Mouse (Mus musculus) adrenal gland, postnatal 36 days (tissue): ENCODE data around the gene Col6a1. TPM values are rescaled to one million over a fixed set of nuclear protein-coding genes. Genes with fewer than 3 reads are reported as not detected.

Experiments used
- DNase-seq, 2 experiments: peaks; one replicate each; pipeline ENCODE4 v3.0.0; 2021; ENCODE audit warnings: mixed read lengths in 1 of 2
- total RNA-seq, 2 experiments: library from RNA; stranded (reverse); gene quantifications; 2 replicates each; pipeline ENCODE4 v1.2.3; 2021

Gene Col6a1
- total RNA-seq, 2 experiments from 2014 or later, result 295 to 316 TPM

- peak in 1 of 2 experiments; percentile 23 for DNase-seq
Measured at GRCm38 (mm10) chr10:76678122-76678521, 47.8 kb downstream of the Col6a1 start.

DNA sequence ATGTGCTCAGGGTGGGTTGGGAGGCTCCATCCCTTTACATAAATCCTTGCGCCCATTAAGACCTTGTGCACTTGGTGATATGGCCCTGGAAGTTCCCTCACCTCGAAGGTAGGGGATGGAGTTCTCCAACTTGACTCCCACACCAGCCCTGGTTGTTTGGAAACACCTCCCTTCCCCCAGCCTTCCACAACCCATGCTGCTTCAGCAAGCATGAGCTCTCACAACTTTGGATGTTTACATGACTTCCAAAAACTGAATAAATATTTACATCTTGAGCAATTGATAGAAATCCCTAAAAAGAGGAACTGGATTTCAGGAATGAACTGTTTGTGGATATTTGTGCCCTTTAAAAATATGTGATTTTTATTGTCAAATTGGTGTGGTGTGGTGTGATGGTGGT, 50.7 kb downstream of the Col6a1 start:
- DNase-seq, result no peak

DNA sequence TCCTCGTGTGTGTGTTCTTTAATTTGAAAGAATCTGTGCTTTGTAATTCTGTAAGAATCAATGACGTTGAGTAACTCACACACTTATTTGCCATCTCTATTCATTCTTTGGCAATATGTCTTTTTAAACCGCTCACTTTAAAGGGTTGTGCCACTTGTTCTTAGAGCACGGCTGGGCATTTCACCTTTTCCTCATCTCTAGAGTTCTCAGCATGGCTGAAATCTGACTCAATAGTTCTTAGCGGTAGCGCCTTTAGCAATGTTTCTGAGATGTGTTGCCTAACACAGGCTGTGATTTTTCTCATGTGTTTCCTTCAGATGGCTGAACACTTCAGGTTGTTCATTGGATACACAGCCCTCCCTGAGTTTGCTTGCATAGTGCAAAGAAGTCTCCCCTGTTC, 51.4 kb downstream of the Col6a1 start:
- DNase-seq, result no peak

DNA sequence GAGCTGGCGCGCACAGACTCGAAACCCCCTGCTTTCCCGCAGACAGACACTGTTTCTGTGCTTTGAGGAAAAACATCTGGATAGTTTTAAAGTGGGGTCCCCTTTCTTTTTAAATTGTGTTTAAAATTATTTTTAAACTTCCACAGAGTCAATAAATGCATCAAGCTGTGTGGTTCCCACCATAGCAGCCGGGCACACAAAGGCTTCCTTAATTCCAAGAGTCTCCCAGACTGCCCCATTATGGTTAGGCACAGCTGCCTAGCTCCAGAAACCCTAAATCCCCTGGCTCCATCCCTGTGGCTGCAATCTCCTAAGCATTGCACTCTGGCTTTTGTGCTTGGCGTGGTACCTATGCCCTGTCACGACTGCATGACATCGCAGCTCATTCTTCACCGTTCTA, 54.0 kb downstream of the Col6a1 start:
- no peak for DNase-seq

DNA sequence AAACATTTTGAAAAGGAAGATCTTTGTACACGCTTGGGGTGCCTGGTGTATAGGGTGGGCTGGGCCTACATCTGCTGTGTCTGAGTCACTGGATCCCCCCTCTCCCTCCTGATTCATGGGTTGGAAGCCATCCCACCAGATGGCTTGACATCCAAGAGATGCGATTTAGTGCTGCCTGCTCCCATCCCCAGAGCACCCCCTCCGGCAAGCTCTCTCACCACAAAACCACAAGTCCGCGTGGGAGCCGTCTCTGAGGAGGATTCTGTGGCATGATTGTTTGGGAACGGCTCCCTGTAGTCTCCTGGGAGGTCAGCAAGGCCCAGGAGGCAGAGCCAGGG, 57.1 kb downstream of the Col6a1 start:
- no peak for DNase-seq

DNA sequence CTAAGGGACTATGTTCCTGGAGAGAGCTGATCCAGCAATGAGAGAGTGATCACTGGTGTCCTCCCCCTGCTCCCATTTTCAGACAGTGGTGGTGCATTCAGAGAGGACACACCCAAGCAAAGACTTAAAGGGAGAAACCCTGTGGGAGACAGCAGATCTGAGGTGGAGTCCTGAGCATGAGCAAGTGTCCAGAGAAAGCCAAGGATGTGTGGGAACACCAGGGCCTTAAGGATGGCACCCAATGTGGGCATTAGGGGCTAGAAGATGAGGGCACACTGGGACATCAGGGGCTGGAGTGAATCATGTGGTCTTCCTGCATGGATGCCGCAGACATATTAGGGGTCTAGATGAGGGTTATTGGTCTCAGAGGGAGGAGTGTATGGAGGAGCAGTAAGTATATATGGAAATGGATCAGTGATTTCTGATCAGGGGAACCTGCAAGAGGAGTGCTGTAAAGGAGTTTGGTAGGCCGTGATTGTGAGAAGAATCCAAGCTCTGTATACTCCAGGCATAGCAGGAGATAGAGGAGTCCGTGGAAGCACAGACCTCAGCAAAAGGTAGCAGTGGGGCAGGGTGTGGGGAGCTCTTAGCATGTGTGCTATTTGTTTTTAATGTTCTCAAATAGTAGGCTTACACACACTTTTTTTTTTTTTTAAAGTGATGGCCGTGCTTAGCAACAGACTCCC, 57.6 kb downstream of the Col6a1 start:
- DNase-seq, result no peak

DNA sequence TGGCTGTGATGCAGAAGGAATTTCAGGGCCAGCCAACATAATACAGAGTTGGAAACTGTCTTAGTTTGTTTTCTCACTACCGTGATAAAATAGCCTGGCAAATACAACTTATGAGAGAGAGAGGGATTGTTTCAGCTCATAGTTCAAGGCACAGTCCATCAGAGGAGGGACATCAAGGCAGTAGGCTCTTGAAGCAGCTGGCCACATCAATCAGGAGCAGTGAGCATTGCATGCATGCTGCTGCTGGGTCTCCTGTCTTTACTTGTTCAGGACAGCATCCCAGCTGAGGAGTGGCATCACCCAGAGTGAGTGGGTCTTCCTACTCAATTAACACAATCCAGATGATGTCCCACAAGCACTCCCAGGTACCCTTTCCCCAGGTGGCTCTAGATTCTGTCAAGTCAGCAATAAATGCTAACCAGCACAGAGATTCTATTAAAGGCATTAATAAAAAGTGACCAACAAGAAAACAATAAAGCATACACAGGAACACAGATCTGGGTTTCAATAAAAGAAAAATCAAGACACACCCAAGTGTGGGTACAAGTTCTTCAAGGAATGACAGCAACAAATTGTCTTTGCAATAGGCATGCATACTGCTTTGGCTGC, 58.7 kb downstream of the Col6a1 start:
- no peak for DNase-seq

- no peak for DNase-seq
Measured at GRCm38 (mm10) chr10:76665551-76665950, 60.4 kb downstream of the Col6a1 start.

DNA sequence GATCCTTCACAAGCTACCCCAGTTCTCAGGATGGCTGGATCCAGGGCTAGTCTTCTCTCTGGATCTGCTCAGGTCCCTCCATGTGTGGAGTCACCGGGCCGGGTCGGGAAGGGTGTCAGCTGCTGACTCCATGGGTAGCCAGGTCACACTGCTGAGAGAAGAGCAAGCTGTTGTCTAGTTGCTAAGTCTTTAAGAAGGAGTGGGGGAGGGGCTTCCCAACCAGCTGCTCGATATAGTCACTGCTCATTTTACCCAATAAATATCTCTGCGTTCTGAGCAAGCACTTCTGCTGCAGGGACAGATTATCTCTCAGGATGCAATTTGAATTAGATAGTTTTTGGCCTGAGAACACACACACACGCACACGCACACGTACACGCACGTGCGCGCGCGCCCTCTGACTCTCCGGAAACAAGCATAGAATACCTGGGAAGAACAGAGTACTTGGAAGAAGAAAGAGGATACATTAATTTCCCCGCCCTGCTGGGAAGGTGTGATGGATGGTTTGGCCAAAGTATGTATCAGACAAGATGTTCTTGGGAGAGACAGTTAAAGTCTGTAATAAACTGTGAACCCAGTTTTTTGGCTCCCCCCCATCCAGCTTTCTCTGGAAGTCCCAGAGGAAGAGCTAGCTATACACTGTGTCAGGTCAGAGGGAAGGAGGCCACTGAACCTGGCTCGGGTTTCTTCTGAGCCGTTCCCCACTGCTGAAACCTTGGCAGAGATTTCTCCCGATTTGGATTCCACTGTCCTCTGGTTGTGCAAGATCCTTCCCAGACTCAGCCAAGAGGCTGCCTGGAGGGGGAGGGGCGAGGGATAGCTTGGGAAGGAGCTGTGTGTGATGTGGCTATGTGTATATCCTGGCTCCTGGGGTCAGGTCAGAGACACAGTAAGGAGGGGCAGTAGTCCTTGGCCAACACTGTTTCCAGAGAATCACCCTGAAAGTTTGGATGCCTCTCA, 61.5 kb downstream of the Col6a1 start:
- peak; percentile 67 to 78 for DNase-seq

Other genes with a start within 250 kb of the Col6a1 start
- 10 to 100 TPM; 52.1 to 85.1 TPM for gene Lss, start 194.6 kb downstream of the Col6a1 start, total RNA-seq
- under 1 TPM in 1 of 2 experiments, not detected in 1; 0.30 TPM for gene Spatc1l, start 163.9 kb downstream of the Col6a1 start, total RNA-seq
- under 1 TPM in 1 of 2 experiments, not detected in 1; 0.53 TPM for gene Ftcd, start 150.5 kb downstream of the Col6a1 start, total RNA-seq
- 10 to 100 TPM; 37.3 to 74.0 TPM for gene Col6a2, start 102.5 kb downstream of the Col6a1 start, total RNA-seq
- gene Pcbp3, start 235.7 kb upstream of the Col6a1 start, total RNA-seq, result 10 to 100 TPM; 22.9 to 32.9 TPM